Mouse (Mus musculus) stomach, postnatal 0 days (tissue): ENCODE results near the gene Nebl.

Source experiments
- CTCF ChIP-seq: IDR thresholded peaks from 2 replicates; pipeline ENCODE4 v1.5.1; 2016; ENCODE audit warnings: antibody characterized with exemption, low read depth, mild to moderate bottlenecking, moderate library complexity
- EP300 ChIP-seq: optimal IDR thresholded peaks from 2 replicates; pipeline ENCODE3; 2016; ENCODE audit warnings: antibody characterized with exemption

GRCm38 (mm10) chr2:17405899-17406531 is 325.2 kb downstream of the Nebl start:
- no peak for TF ChIP-seq CTCF
- TF ChIP-seq EP300: no peak
